Mouse (Mus musculus): Measurements from ENCODE around the gene Engase. TPM values are rescaled to one million over a fixed set of nuclear protein-coding genes. Genes with fewer than 3 reads are reported as not detected.

Gene Engase
- polyA plus RNA-seq, 1 experiment from 2014 or later = 5.0 TPM

DNA sequence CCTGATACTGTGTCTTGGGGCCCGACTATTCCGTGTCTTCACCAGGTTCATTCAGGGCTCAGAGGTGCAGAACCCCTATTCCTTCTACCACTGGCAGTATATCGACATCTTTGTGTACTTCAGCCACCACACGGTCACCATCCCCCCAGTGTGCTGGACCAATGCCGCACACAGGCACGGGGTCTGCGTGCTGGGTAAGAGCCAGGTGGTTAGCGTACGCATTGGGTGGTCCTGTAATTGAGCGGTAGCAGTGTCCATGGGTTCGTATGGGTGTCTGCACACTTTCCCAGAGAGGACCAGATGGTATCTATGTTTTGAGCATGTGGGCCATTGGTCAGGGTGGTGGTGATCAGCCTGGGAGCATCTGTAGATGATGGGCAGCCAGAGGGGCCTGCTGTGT, 4.6 kb downstream of the Engase start:
- Histone ChIP-seq H3K36me3 (peaks cover 34% of the 10 kb centered on the region), H3K4me1 (peaks cover 10% of the 10 kb centered on the region), H3K27me3 (replicated peaks) (no peaks in the 10 kb centered on the region), H3K9ac (no peak overlapping the region), H3K9me3 (no peaks in the 10 kb centered on the region), H3K4me2 (no peak overlapping the region), H3K4me3 (no peak overlapping the region), H3K27ac (replicated peaks) (no peak overlapping the region)
- ATAC-seq (ENCODE audit: extremely low read depth, insufficient number of reproducible peaks, low FRiP score, low TSS enrichment) = no peak
- 88% methylated on average over 11 of the region's 11 CpGs for WGBS

GRCm38 (mm10) chr11:118481751-118482150, 5.1 kb downstream of the Engase start:
- Histone ChIP-seq H3K27ac (replicated peaks) (no peak overlapping the region), H3K9me3 (no peaks in the 10 kb centered on the region), H3K4me1 (peaks cover 10% of the 10 kb centered on the region), H3K9ac (no peak overlapping the region), H3K36me3 (peaks cover 39% of the 10 kb centered on the region), H3K4me3 (no peak overlapping the region), H3K4me2 (no peak overlapping the region), H3K27me3 (replicated peaks) (no peaks in the 10 kb centered on the region)
- WGBS = 78% methylated on average over 14 of the region's 14 CpGs
- ATAC-seq (ENCODE audit: extremely low read depth, insufficient number of reproducible peaks, low FRiP score, low TSS enrichment) = no peak

DNA sequence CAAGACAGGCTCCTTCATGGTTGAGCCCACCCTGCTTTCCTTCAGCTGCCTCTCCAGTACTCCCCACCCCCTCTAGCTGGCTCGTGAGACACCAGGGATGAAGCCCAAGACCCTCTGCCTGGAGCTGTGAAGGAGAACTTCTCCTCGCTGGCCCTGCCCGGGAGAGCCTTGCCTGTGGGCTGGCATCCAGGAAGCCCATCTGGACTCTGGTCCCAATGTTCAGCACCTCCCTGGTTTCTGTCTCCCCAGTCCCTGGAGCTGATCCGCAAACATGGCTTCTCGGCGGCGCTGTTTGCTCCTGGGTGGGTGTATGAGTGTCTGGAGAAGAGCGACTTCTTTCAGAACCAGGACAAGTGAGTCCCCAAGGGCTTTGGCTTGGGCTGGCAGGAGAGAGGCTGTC, 7.5 kb downstream of the Engase start:
- Histone ChIP-seq H3K4me2 (no peak overlapping the region), H3K9me3 (no peaks in the 10 kb centered on the region), H3K4me1 (no peaks in the 10 kb centered on the region), H3K27me3 (replicated peaks) (peaks cover under 1% of the 10 kb centered on the region; the same call in 1 of the 2 replicates), H3K27ac (replicated peaks) (no peak overlapping the region), H3K4me3 (no peak overlapping the region), H3K36me3 (peaks cover 52% of the 10 kb centered on the region), H3K9ac (no peak overlapping the region)
- WGBS = 66% methylated on average over 8 of the region's 8 CpGs
- no peak for ATAC-seq (ENCODE audit: extremely low read depth, insufficient number of reproducible peaks, low FRiP score, low TSS enrichment)

- no peak overlapping the region for H3K27ac ChIP-seq (replicated peaks)
- H3K9ac ChIP-seq = no peak overlapping the region
- no peak for ATAC-seq (ENCODE audit: extremely low read depth, insufficient number of reproducible peaks, low FRiP score, low TSS enrichment)
- H3K4me1 ChIP-seq = peaks cover 2% of the 10 kb centered on the region; the same call in 1 of the 2 replicates
- peaks cover 48% of the 10 kb centered on the region for H3K36me3 ChIP-seq
- H3K4me2 ChIP-seq = no peak overlapping the region
- 57% methylated on average over 11 of the region's 11 CpGs for WGBS
- no peak overlapping the region for H3K4me3 ChIP-seq
- peaks cover 11% of the 10 kb centered on the region for H3K27me3 ChIP-seq (replicated peaks)
- H3K9me3 ChIP-seq = no peaks in the 10 kb centered on the region
These were observed 8.7 kb downstream of the Engase start for GRCm38 (mm10) chr11:118485338-118485737.

DNA sequence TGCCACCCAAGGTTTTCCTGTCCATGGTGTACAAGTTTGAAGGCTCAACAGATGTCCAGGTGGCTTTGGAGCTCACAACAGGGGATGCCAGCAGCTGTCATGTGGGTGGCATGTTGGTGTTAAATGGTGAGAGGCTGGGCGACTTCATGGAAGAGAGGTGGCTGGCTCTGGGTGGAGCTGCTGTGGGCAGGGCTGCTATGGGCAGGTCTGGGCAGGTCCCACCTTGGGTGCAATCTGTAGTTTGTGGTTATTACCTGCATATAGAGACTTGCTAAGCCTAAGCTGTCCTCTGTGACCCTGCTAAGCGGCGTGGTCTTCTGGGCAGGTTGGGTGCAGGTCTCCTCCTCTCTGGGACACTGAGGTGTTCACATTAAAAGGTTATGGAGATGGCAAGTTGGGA, 9.2 kb downstream of the Engase start:
- H3K4me3 ChIP-seq = no peak overlapping the region
- no peaks in the 10 kb centered on the region for H3K9me3 ChIP-seq
- H3K9ac ChIP-seq = no peak overlapping the region
- peaks cover 48% of the 10 kb centered on the region for H3K36me3 ChIP-seq
- 81% methylated on average over 3 of the region's 3 CpGs for WGBS
- H3K27ac ChIP-seq (replicated peaks) = no peak overlapping the region
- H3K4me2 ChIP-seq = no peak overlapping the region
- H3K4me1 ChIP-seq = peaks cover 7% of the 10 kb centered on the region
- H3K27me3 ChIP-seq (replicated peaks) = peaks cover 13% of the 10 kb centered on the region
- no peak for ATAC-seq (ENCODE audit: extremely low read depth, insufficient number of reproducible peaks, low FRiP score, low TSS enrichment)

- WGBS = 73% methylated on average over 6 of the region's 6 CpGs
- no peak for ATAC-seq (ENCODE audit: extremely low read depth, insufficient number of reproducible peaks, low FRiP score, low TSS enrichment)
- Histone ChIP-seq H3K4me3 (no peak overlapping the region), H3K4me1 (peaks cover 7% of the 10 kb centered on the region), H3K36me3 (peaks cover 48% of the 10 kb centered on the region), H3K4me2 (no peak overlapping the region), H3K9me3 (no peaks in the 10 kb centered on the region), H3K9ac (no peak overlapping the region), H3K27ac (replicated peaks) (no peak overlapping the region), H3K27me3 (replicated peaks) (peaks cover 15% of the 10 kb centered on the region)
These were observed 9.7 kb downstream of the Engase start for GRCm38 (mm10) chr11:118486281-118486680.

DNA sequence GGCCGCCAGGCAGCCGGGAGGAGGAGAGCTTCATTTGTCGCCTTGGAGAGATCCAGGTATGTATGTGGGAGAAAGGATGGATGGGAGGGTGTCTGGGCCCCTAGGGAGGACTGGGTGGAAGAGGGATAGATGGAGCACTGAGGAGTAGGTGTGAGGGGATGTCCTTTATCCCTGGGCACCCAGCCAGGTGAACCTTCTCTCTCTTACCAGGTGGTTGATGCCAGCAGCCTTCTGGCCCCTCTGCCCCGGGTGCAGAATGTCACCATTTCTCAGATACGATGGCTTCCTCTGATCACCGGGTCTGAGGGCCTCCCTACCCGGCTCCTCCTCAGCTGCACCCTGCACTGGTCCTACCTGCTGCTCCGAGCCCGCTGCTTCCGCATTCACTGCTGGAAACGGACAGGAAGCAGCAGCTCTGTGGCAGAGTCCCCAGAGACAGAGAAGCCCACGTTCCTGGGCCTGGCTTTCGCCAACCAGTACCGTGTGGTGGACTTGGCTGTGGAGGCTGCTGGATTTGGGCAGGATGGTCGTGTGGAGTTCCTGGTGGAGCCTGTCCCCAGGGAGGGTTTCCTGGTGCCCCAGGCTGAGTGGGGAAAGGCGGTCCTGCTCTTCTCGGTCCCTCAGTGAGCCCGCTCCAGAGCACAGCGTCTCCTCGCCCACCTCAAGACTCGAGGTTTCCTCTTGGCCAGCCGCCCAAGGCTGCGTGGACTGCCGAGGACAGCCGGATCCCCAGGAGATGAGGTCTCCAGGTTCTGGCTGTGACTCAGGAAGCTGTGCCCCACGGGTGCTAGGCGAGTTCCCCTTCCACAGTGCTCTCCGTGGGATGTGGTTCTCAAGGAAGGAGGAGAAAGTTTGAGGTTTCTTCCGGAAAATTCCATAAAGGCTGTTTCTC, 10.5 kb downstream of the Engase start:
- Histone ChIP-seq H3K4me1 (peaks cover 7% of the 10 kb centered on the region), H3K27me3 (replicated peaks) (peaks cover 22% of the 10 kb centered on the region), H3K36me3 (peaks cover 46% of the 10 kb centered on the region), H3K9me3 (no peaks in the 10 kb centered on the region), H3K9ac (no peak overlapping the region), H3K27ac (replicated peaks) (no peak overlapping the region), H3K4me3 (no peak overlapping the region), H3K4me2 (no peak overlapping the region)
- no peak for ATAC-seq (ENCODE audit: extremely low read depth, insufficient number of reproducible peaks, low FRiP score, low TSS enrichment)
- WGBS = 79% methylated on average over 29 of the region's 29 CpGs

DNA sequence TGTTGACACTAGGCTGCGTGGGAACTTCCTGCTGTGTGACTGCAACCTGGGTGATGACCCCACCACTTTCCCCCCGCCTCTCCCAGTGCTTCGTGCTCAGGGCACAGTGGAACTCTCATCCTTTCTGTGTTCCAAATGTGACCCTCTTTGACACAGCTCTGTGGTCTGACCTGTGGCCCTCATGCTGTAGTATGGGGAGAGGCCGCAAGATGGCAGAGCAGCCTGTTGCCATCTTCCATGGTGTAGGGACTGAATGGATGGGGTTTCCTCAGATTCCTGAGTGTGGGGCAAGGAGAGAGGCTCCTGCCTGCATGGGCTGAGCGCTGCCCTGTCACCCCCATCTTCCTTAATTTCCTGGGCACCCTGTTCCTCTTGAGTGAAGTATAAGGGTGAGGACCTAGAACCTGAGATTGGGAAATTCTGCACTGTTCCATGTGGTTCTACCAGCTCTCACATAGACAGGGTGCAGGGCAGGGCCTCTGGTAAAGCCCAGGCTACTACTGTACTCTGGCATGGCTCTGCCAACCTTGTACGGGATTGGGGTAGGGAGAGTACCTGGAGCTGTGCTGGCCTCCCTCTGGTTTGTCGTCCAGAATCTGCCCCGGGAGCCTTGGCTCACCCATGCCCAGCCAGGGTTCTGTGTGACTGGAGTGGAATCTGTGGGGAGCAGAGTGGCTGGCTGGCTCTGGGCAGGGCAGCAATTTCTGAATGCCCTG, 11.7 kb downstream of the Engase start:
- no peak for ATAC-seq (ENCODE audit: extremely low read depth, insufficient number of reproducible peaks, low FRiP score, low TSS enrichment)
- H3K36me3 ChIP-seq = peaks cover 38% of the 10 kb centered on the region
- no peak overlapping the region for H3K27ac ChIP-seq (replicated peaks)
- H3K4me1 ChIP-seq = peaks cover 7% of the 10 kb centered on the region
- no peaks in the 10 kb centered on the region for H3K9me3 ChIP-seq
- H3K9ac ChIP-seq = no peak overlapping the region
- WGBS = 73% methylated on average over 8 of the region's 8 CpGs
- H3K27me3 ChIP-seq (replicated peaks) = peaks cover 23% of the 10 kb centered on the region
- H3K4me3 ChIP-seq = no peak overlapping the region
- H3K4me2 ChIP-seq = no peak overlapping the region

GRCm38 (mm10) chr11:118488907-118489270, 12.3 kb downstream of the Engase start:
- WGBS = 86% methylated on average over 12 of the region's 12 CpGs
- H3K4me2 ChIP-seq = no peak overlapping the region
- H3K4me1 ChIP-seq = peaks cover 9% of the 10 kb centered on the region
- no peak overlapping the region for H3K27ac ChIP-seq (replicated peaks)
- H3K36me3 ChIP-seq = peaks cover 35% of the 10 kb centered on the region
- H3K9ac ChIP-seq = no peak overlapping the region
- no peak for ATAC-seq (ENCODE audit: extremely low read depth, insufficient number of reproducible peaks, low FRiP score, low TSS enrichment)
- no peaks in the 10 kb centered on the region for H3K9me3 ChIP-seq
- peaks cover 25% of the 10 kb centered on the region for H3K27me3 ChIP-seq (replicated peaks)
- H3K4me3 ChIP-seq = no peak overlapping the region

- H3K27ac ChIP-seq (replicated peaks) = no peak overlapping the region
- H3K4me3 ChIP-seq = peak overlapping the region; percentile 34
- H3K9me3 ChIP-seq = no peaks in the 10 kb centered on the region
- ATAC-seq (ENCODE audit: extremely low read depth, insufficient number of reproducible peaks, low FRiP score, low TSS enrichment) = no peak
- H3K36me3 ChIP-seq = peaks cover 19% of the 10 kb centered on the region
- H3K4me2 ChIP-seq = peak overlapping the region; percentile 59
- peaks cover 9% of the 10 kb centered on the region for H3K4me1 ChIP-seq
- peaks cover 29% of the 10 kb centered on the region for H3K27me3 ChIP-seq (replicated peaks)
- 16% methylated on average over 22 of the region's 22 CpGs for WGBS
- peak overlapping the region; percentile 63 for H3K9ac ChIP-seq
These were observed 14.1 kb downstream of the Engase start for GRCm38 (mm10) chr11:118490566-118491218.

- H3K27me3 ChIP-seq (replicated peaks) = peaks cover 34% of the 10 kb centered on the region
- no peak overlapping the region for H3K27ac ChIP-seq (replicated peaks)
- H3K4me2 ChIP-seq = no peak overlapping the region
- no peaks in the 10 kb centered on the region for H3K9me3 ChIP-seq
- H3K4me1 ChIP-seq = peaks cover 9% of the 10 kb centered on the region
- no peak for ATAC-seq (ENCODE audit: extremely low read depth, insufficient number of reproducible peaks, low FRiP score, low TSS enrichment)
- H3K4me3 ChIP-seq = no peak overlapping the region
- WGBS = 79% methylated on average over 7 of the region's 7 CpGs
- no peak overlapping the region for H3K9ac ChIP-seq
- H3K36me3 ChIP-seq = peaks cover 18% of the 10 kb centered on the region
These were observed 14.6 kb downstream of the Engase start for GRCm38 (mm10) chr11:118491230-118491629.
